Mouse (Mus musculus) adrenal gland, adult 2 months (tissue): ENCODE results near the gene Adpgk. TPM values are rescaled to one million over a fixed set of nuclear protein-coding genes. Genes with fewer than 3 reads are reported as not detected.
"Not testable (repeated sequence)": the region's sequence is repeated elsewhere in the genome, so short reads cannot be mapped to it uniquely, and the experiment has no call there.

Experiments used
- DNase-seq: peaks from one replicate; pipeline ENCODE4 v3.0.0; 2021
- polyA plus RNA-seq: library from polyadenylated mRNA; depleted of rRNA; stranded (reverse); fragments of >200 nt; gene quantifications from 2 replicates; pipeline ENCODE4 v1.2.3, GENCODE M21; 2012
- total RNA-seq, 2 experiments: library from RNA; stranded (reverse); gene quantifications; 2 replicates each; pipeline ENCODE4 v1.2.3; 2021

Gene Adpgk
- total and polyA plus RNA-seq, 3 experiments: 25.2 to 28.6 (median 28.0) TPM

DNA sequence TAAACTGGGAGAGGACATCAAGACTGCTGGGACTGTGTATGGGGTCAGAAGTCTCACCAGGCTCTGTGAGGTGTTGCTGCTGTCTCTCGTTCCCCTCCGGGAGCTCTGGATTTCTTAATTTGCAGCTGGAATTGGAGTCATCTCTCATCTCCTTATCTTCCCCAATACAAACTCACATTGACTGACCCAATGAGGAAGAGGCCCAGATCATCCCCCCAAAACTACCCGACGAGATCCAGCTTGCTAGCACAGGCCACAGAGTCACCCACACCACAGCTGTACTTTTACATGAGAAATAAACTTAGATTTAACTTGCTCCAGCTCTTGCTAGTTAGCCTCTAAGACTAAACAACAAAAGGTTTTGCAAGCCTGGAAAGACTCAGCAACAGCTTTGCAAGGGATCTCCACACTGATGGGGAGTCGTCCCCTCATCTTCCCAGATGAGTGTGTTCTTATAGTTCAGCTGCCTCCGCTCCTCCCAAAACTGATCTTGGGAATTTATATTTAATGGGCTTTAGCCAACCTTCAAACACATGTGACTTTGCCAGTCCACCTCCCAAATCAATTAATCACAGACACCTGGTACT lies 1.7 kb upstream of the Adpgk start:
- no peak for DNase-seq

DNA sequence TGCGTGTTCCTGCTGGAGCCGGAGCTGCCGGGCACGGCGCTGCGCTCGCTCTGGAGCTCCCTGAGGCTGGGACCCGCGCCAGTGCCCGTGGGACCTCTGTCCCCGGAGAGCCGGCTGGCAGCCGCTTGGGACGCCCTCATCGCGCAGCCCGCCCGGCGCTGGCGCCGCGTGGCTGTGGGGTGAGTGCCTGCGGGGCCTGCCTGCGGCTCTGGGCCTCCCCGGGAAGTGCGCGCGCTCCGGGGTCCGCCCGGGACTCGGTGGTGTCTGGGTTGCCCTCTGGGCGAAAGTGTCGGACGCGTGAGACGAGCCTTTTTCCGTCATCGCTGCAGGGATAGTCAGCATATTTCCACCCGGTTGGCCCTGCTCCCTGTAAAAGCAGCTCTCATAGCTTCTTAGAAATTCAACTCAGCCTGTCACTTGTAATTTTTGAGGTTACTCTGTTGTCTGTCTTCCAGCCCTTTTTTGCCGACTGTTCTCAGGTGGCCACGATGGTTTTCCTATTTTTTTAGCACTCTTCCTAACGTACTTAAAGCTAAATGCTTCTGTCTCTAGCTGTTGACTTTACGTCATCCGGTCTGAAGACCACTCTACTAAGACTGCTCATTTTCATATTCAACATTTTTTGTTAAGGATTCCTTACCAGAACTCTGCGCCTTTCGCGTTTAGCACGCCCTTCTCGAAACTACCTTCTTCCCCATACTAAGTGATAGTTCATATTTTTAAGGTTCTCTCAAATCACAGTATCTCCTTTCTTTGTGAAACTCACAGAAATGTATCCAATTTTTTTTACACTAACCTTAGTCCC lies 532 bp downstream of the Adpgk start:
- no peak for DNase-seq

DNA sequence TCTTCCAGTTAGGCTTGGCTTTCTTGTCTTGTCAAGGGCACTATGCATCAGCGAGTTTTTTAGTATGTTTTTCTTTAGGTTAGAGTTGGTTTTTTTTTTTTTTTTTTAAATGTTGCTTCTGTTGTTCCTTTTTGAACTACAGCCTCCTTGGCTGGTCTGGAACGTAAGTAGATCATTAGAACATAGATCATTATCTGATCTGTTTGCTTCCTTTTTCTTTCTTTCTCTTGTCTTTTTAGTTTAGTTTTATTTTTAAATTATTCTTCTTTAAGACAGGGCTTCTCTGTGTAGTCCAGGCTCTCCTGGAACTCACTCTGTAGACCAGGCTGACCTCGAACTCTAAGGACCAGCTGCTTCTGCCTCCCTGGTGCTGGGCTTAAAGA lies 1.1 kb downstream of the Adpgk start:
- DNase-seq: no peak

DNA sequence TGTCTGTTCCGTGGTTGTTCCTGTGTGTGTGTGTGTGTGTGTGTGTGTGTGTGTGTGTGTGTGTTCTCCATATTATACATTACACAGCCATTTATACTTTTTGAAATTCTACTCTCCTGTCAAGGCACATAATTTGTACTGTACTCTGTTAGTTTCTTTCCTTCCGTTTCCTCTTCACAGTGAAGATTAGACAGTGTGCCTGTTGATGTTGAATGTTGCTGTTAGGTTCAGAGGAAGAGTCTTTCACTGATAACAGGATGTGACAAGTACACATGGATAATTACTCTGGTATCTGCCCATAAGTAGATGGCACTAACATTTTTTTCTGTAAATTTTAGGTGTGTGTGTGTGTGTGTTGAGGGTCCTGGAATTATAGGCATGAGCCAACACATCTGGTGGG lies 5.1 kb downstream of the Adpgk start:
- DNase-seq: no peak

DNA sequence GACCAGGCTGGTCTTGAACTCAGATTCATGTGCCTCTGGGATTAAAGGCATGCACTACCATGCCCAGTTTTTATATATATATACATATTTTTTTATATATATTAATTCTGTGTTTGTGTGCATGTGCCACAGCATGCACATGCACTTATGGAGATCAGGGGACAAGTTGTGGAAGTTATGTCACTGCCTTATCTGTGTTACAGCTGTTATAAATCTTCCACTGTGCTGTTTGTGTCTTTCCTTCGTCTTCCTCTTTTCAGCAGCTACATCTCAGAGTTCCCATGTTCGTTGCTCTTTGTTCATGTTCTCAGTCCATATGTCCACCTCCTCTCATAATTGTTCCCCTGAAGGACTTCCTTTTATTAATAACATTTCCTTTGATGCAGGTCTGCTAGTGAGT lies 16.5 kb downstream of the Adpgk start:
- DNase-seq: no peak

DNA sequence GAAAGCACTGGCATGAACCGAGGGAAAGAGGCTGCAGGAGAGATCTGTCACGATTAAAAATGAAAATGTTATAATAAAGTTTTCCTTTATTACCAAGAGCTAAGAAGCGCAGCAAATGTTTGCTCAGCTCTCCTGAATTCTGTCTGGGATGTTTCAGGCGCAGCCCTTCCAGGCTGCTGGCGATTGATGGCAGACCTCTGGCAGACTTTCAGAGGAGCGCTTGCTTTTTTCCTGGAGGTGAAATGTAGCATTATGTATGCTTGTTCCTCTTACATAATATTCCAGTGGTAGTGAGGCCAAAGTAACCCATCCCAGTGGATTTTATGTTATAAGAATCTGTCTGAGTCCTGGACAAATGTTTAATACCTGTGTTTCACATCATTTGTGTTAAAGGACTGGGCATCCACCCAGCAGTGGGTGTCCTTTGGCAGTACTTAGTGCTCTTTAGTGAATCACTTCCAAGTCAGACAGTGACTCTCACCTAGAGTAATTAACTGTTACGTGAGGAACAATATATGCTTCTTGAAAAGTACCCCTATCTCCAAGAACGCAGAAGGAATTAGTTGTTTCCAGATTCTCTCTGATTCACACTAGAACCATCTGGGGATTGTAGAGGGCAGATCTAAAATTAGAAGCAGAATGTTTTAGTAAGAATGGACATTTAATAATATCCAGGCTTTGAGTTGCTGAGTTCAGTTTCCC lies 19.4 kb downstream of the Adpgk start:
- no peak for DNase-seq

DNA sequence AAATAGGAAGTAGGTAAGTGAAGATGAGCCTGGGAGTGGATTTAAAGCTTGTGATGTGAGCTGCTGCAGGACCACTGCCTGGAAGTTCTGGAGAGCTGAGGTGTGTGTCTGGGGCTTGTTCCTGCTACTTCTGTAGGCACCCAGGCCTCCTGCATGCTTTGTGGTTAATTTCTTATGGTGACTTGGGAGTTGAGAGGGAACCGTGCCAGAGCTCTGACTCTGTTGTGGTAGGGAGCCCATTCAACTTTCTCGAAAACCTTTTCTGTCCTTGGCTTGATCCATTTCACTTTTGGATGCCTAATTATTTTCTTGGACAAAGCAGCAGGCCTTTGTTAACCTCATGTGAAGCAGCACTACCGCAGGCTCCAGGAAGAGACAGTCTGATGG lies 19.9 kb downstream of the Adpgk start:
- DNase-seq: peak; percentile 24

DNA sequence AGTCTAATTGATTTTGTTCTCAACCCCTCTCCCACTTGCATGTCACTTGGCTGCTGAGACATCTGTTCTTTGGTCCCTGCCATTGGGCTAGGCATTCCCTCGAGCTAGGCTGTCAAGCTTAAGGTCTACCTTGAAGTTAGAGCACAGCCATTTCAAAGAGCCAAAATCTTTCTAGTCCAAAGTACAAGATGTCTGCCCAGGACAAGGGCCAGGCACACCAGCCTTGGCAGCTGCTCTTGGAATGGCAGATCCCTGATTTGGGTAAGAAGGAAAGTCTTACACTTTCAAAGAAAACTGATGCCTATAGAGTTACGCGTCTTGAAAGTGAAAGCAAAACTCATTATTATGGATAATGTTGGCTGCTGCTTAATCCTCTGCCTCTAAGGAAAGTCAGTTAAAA lies 24.8 kb downstream of the Adpgk start:
- DNase-seq: no peak

DNA sequence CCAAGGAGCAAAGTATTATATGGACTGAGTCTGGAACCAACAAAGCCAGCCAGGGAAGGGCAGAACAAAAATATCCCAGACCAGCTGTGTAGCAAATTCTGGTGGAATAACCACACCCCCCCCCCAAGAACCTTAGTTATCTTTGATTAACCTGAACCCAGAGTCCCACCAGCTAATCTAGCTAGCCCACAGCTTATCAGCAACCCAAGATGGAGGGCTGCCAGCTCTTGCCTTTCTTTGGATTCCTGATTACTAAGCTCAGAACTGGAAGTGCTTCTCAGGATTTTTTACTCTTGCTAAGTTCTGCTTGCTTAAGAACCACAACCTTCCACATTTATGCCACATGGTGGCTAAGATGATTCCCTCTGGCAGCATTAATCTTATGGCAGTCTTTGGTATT lies 33.0 kb downstream of the Adpgk start:
- DNase-seq: no peak

DNA sequence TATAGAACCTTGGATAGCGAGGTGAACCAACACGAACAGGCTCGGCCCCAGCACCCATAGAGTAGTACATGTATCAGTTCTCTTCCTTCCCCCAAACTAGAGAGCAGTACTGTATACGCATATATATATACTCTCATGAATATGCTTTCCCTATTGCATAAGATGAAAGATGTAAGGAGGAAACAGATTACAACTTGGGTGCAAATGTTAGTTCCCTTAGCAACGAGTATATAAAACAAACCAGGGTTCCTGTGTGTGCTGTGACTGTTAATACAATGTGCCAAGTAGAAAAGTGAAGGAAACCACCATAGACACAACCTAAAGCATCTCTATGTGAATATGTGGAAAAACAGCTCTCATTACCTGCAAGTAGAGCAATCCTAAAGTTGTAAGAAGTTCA lies 38.7 kb downstream of the Adpgk start:
- DNase-seq: no peak

DNA sequence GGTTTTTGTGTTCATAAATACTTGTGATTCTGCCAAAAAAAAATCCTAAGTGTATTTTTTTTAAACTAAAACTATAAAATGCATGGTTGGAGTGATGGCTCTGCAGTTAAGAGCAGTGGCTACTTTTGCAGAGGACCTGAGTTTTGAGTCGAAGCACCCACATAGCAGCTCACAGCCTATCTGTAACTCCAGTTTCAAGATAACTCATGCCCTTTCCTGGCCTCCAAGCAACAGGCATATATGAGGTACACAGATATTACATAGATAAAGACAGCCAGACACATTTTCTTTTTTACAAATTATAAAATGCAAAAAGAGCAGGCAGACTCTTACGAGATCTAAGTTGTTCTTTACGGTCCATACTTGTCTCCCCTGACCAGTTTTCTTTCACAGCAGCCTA lies 45.2 kb downstream of the Adpgk start:
- DNase-seq: no peak

DNA sequence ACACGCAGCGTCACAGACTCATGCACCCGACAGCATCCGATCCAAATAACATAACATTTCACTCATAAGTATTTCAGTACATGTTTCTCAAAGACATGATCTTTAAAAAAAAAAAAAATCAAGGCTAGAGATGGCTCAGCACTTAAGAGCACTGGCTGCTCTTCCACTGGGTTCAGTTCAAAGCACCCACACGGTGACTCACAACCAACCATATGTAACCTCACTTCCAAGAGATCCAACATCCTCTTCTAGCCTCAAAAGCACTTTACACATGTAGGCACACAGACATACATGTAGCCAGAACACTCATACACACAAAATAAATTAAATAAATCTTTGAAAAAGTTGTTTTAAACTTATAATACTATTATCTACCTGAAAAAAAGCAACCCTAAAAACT lies 46.5 kb downstream of the Adpgk start:
- DNase-seq: no peak

DNA sequence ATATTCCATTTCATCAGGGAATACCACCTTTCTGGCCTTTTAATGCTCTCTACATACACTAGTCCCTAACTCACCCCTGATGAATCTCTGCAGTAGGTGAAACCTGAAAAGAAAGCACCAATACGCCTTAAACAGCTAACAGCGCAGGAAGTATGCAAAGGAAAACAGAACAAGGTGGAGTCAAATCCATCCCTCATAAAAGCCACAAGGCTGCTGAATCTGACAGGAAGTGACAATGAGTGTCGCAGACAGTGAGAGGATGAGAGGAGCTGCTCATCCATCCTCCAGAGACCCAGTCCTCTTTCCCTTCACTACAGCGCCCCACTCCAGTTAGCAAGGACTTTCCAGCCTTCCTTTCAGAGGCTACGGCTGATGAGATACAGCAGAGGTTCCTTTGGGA lies 47.1 kb downstream of the Adpgk start:
- DNase-seq: no peak

DNA sequence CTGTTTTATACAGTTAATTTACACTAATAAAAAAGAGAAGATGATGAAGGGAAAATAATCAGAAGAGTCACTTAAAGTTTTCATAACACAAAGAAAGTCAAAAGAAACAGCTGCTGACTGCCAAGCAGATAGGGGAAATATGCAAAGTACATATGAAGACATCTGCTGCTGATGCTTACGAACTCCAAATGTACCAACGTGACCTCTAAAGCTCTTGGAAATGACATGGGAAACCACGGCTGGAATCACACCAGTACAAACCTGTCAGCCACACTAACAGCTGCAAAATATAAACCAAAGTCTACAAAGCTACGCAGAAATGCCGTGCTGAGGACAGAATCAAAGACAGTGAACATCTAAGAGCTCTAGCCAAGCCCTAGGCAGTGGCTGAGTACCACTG lies 47.7 kb downstream of the Adpgk start:
- DNase-seq: no peak

DNA sequence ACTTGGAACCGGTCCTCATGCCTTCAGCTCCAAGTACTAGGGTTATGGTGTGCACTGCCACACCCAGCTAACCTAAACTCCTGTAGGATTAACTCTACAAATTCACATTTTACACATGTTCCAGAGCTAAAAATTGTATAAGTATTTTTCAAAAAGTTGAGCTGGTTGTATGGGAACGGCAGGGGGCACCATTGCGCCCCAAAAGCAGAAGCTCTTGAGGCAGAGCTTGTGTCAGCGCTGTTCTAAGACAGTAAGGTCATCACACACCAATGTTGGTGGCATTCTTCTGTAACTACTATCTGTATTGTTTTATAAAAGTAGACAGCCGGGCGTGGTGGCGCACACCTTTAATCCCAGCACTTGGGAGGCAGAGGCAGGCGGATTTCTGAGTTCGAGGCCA lies 48.6 kb downstream of the Adpgk start:
- peak; percentile 7 for DNase-seq

DNA sequence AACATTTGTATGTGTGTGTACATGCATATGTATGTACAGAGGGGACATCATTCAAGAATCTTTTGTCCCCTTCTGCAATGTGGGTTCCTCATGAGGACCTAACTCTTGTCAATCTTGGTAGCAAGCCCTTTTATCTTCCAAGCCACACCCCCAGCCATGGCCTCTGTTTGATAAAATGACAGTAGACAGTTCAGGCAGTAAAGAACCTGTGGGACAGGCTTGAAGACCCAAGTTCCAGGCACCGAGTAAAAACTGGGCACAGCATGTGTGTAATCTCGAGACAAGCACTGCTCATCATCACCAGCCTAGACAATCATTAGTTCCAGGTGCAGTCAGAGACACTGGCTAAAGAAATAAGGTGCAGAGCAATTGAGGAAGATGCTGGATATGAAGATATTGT lies 54.8 kb downstream of the Adpgk start:
- no peak for DNase-seq

DNA sequence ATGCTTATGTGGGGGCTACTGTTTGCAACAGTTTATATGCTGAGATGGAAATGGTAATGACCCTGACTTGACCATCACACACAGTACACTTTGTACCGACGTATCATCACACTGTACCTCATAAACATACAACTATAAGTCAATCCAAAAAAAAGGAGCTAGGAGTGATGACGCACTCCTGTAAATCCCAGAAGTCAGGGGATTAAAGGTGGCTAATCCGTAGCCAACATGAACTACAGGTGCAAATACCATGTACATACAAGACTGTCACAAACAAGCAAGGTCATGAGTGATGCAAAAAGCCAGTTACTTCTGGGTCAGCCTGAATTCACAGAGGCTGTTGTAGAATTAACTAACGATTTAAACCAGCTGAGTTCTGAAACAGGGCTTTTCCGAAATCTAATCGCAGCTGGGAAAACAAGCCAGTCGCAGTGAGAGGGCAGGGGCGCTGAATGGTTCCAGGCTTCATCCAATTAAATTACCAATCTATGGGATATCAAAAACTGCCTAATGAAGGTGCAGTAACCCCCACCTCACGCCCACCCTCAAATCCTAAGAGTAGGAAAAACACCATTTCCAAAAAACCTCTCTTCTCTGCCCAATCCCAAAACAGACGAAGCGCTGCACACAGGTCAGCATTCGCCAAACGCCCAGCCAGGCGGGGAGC lies 61.4 kb downstream of the Adpgk start:
- DNase-seq: no peak

DNA sequence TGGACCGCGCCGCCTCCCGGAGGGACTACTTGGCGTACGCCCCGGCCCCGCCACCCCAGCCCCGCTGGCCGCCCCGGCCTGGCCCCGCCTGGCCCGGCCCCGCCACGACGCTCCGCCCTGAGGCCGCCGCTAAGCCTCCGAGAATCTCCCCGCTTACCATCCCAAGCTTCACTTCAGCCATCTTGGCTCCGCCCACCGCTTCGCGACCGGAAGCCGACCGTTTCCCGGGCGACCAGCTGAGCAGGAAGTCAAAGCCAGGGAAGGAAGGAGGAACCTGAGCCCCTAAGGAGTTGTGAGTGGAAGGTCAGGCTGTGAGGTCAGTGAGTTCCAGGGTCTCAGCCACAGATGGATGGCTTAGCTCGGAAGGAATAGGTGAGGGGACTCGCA lies 61.9 kb downstream of the Adpgk start, which contains the start of gene Bbs4:
TSS of gene Bbs4 (minus strand) at position 256 of the 387 bp plus-strand sequence.
- peak; percentile 96 for DNase-seq

DNA sequence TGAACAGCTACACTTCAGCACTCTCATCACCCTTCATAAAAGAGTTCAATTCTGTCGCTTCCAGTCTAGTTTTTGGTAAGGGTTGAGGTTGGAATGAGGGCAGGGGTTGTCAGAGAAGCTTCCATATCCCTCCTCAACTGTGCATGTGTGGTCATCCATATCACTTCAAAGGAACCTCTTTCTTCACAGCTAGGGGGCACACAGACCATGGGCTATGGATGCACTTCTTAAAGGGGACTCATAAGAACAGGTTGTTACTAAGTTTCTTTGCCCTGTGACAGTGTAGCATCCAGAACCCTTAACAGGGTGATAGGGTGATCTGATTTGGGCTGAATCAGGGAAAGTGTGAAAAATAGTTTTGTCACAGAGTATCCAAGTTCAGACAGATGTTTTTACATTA lies 66.7 kb downstream of the Adpgk start:
- not testable (repeated sequence) for DNase-seq

DNA sequence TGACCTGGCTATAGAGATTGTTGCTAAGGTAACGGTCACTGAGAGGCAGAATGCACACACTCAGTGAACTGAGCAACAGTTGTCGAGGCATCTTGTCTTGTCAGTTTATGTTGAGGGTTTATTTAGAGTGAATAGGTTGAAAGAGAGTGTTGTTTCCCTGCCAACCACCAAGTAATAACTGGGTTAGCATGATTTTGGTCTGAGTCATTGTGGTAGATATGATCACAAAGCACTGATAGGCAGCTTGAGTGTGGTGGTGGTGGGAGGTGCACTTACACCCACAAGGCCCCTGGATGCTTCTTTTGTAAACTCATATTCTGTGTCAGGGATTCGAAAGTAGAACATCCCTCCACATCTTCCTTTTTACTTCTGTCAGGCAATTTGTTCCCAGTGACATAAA lies 69.1 kb downstream of the Adpgk start:
- not testable (repeated sequence) for DNase-seq

DNA sequence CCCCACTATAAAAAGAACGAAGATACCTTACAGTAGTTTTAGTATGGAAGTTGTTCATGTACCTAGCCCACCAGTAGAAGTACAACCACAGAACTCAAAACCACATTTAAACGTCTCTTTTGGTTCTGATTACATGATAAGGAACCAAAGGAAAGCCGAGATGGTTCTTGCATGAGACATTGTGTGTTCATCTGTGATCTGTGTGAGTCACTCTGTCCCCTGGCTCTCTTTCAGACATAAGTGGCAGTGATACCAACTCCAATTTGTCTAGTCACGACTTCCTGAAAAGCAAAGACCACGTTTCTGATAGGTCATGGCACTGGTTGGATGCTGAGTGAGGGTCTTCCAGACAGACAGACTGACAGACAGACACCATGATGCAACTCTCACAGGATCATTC lies 77.9 kb downstream of the Adpgk start:
- DNase-seq: no peak

DNA sequence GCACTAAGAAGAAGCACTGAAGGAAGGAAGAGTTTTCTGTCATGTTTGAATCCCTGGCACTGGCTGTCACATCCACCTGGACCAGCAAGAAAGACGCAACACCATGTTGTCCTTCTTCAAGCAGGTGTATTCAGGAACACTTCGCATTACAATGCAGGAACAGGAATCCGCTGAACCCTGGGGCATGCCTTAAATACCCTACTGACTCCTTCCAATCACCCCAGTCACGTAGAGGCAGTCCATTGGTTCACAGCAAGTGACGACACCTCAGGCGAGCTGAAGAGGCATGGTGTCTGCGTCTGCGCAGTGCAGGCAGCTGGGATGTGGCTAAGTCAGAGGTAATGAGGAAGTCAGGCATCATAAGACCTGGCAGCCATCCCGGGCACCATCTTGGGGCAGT lies 78.3 kb downstream of the Adpgk start:
- no peak for DNase-seq
